Mouse (Mus musculus): ENCODE measurements around the gene Atf7ip.

DNA sequence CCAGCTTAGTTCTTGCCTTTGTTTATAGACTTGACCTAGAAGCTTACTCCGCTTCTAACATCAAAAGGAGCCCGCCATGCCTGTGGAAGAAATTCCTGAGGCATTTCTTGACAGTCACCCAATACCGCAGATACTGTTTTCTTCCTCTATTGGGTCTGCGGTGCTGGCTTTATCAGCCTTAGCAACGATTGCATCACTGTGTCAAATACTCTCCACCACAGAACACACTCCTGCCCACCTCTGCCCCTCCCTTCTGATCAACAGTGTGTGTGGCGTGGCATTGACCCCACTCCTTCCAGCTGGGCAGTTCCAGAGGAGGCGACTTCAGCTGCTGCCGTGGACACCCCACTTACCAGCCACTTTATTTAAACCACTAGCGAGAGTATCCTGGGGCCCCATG is 139.8 kb downstream of the Atf7ip start:
- TF ChIP-seq CTCF (IDR thresholded peaks at IDR 0.05; ENCODE audit: low read depth, low read length), result no peak
- TF ChIP-seq POLR2A (IDR thresholded peaks at IDR 0.05; ENCODE audit: insufficient read depth, low read length), result no peak
- no peak for TF ChIP-seq EP300 (IDR thresholded peaks at IDR 0.05; ENCODE audit: insufficient read depth, low read depth, low read length)
